Mouse (Mus musculus) testis, adult 2 months (tissue): ENCODE measurements around the gene Eaf2.

Experiments
- CTCF ChIP-seq: fragments of 200-500 bp; IDR thresholded peaks from 2 replicates; pipeline ENCODE4 v1.5.1; 2012; ENCODE audit warnings: low read depth, mild to moderate bottlenecking, inconsistent platforms, low read length, moderate library complexity; ENCODE audit not compliant: control insufficient read depth, insufficient read depth, insufficient replicate concordance
- POLR2A ChIP-seq: fragments of 200-500 bp; IDR thresholded peaks from 2 replicates; pipeline ENCODE4 v1.6.1; 2012; ENCODE audit warnings: low read depth, mild to moderate bottlenecking, inconsistent platforms, low read length, moderate library complexity; ENCODE audit not compliant: control insufficient read depth

DNA sequence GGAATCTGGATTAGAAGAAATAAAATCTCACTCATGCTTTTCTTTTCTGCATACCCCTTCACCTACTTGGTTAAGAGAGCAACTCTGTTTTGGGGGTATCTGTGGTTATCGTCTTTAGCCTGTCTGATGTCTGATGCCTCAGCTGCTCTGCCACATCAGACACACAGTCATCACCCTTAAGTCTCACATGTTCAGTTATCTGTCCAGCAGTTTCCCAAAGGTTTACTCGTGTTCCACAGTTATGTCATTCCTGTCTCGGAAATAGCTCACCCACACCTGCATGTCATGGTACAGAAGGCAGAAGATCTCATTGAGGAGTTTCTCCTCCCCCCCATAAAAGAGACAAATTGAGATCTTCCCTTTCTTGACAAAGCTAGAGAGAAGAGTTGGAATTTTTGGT is 54.1 kb downstream of the Eaf2 start:
- TF ChIP-seq CTCF (no peak), POLR2A (no peak)
